8 mouse cellular contexts compared by ENCODE assay signal in genomic region chr9:120140652-120141051, GRCm38 (mm10). TPM values are rescaled to one million over a fixed set of nuclear protein-coding genes. Genes with fewer than 3 reads are reported as not detected.
DNase-seq lines count a peak whose midpoint lies in the region; ATAC-seq and TF ChIP-seq lines count a peak whose summit lies in the region.

No protein-coding gene starts in this region.

- H3K27me3 ChIP-seq in kidney, adult 2 months (replicated peaks; ENCODE audit: control insufficient read depth, insufficient read depth, low read length) = no peaks in the 10 kb centered on the region
- H3K27me3 ChIP-seq in limb, embryonic 10.5 days (ENCODE audit: low read depth, poor library complexity, severe bottlenecking) = no peaks in the 10 kb centered on the region
- H3K27me3 ChIP-seq in midbrain, embryonic 14.5 days (ENCODE audit: control insufficient read depth, insufficient read depth, low read length) = no peaks in the 10 kb centered on the region

- no peak for ATAC-seq in midbrain, embryonic 14.5 days (ENCODE audit: low FRiP score, low TSS enrichment)

- H3K27ac ChIP-seq in kidney, adult 2 months (ENCODE audit: insufficient read depth, low read depth, low read length) = no peak overlapping the region
- no peak overlapping the region for H3K27ac ChIP-seq in limb, embryonic 10.5 days
- no peak overlapping the region for H3K27ac ChIP-seq in midbrain, embryonic 14.5 days (replicated peaks; ENCODE audit: low read depth, low read length)

- no peaks in the 10 kb centered on the region for H3K9me3 ChIP-seq in limb, embryonic 10.5 days (replicated peaks)
- H3K9me3 ChIP-seq in midbrain, embryonic 14.5 days (ENCODE audit: control insufficient read depth, low read length) = no peaks in the 10 kb centered on the region

- intact Hi-C loops in gastrocnemius, postnatal 36 days (cut with DNase I) = no loop called here

- no peak overlapping the region for H3K4me2 ChIP-seq in midbrain, embryonic 14.5 days (ENCODE audit: low read length)

- peak; percentile 59 to 64 for DNase-seq in urinary bladder, adult 18-20 months (ENCODE audit: low spot score in 2 of 2)
- no peak for DNase-seq in urinary bladder, postnatal 10 days (ENCODE audit: low spot score)
- DNase-seq in embryo, embryonic 10 days (ENCODE audit: low spot score) = peak; percentile 90
- peak; percentile 44 to 66 for DNase-seq in gastrocnemius, postnatal 36 days
- DNase-seq in kidney, adult 2 months = peak; percentile 75
- DNase-seq in limb, embryonic 10.5 days (ENCODE audit: low spot score) = peak; percentile 84
- peak; percentile 95 for DNase-seq in midbrain, embryonic 14.5 days
- DNase-seq in spleen, postnatal 10 days (ENCODE audit: low spot score in 2 of 2) = peak; percentile 51 to 84

- no peak overlapping the region for H3K4me3 ChIP-seq in kidney, adult 2 months (ENCODE audit: insufficient read depth, low read depth, low read length)
- H3K4me3 ChIP-seq in limb, embryonic 10.5 days = no peak overlapping the region
- no peak overlapping the region for H3K4me3 ChIP-seq in midbrain, embryonic 14.5 days (replicated peaks; ENCODE audit: low read depth, low read length)

- H3K4me1 ChIP-seq in kidney, adult 2 months (ENCODE audit: control insufficient read depth, insufficient read depth, low read length) = no peaks in the 10 kb centered on the region
- H3K4me1 ChIP-seq in limb, embryonic 10.5 days = no peaks in the 10 kb centered on the region
- H3K4me1 ChIP-seq in midbrain, embryonic 14.5 days (ENCODE audit: control insufficient read depth, insufficient read depth, low read length) = no peaks in the 10 kb centered on the region

- H3K9ac ChIP-seq in midbrain, embryonic 14.5 days (replicated peaks; ENCODE audit: low read length) = no peak overlapping the region

- no peak for TF ChIP-seq POLR2A in kidney, adult 2 months (IDR thresholded peaks at IDR 0.05; ENCODE audit: low read depth, low read length)

- TF ChIP-seq CTCF in kidney, adult 2 months (conservative IDR thresholded peaks at IDR 0.05; ENCODE audit: insufficient read depth, insufficient read length, low read depth, low read length) = peak; percentile 90

- 4% methylated on average over 4 of the region's 4 CpGs for WGBS in kidney, adult 2 months
- WGBS in limb, embryonic 10.5 days = 13% methylated on average over 4 of the region's 4 CpGs
- WGBS in midbrain, embryonic 14.5 days = 18% methylated on average over 4 of the region's 4 CpGs

- H3K36me3 ChIP-seq in kidney, adult 2 months (ENCODE audit: control insufficient read depth, insufficient read depth, low read length) = no peaks in the 10 kb centered on the region
- no peaks in the 10 kb centered on the region for H3K36me3 ChIP-seq in limb, embryonic 10.5 days
- no peaks in the 10 kb centered on the region for H3K36me3 ChIP-seq in midbrain, embryonic 14.5 days (ENCODE audit: control insufficient read depth, insufficient read depth, low read length)

RNA-seq across cellular contexts. Expression of gene Mobp, which starts 8.9 kb away (rescaled TPM):
- not detected for total RNA-seq in gastrocnemius, postnatal 36 days (2021)
- not detected in 2 replicates for polyA plus RNA-seq in kidney, adult 2 months (2012; rRNA removed)
- polyA plus RNA-seq in limb, embryonic 10.5 days (2016; fragmentation: Nextera tagmentation; extraction: Ambion mirVana) = not detected in 2 replicates
- polyA plus RNA-seq in midbrain, embryonic 14.5 days (2014; fragmentation: Nextera tagmentation; extraction: Ambion mirVana) = not detected in 2 replicates

RNA-seq across cellular contexts. Expression of gene Rpsa, which starts 13.2 kb away (rescaled TPM):
- 100 to 1,000 TPM; 366 to 400 TPM for total RNA-seq in gastrocnemius, postnatal 36 days (2021)
- polyA plus RNA-seq in kidney, adult 2 months (2012; rRNA removed) = 1,195 and 1,310 TPM in 2 replicates
- polyA plus RNA-seq in limb, embryonic 10.5 days (2016; fragmentation: Nextera tagmentation; extraction: Ambion mirVana) = 1,497 and 1,677 TPM in 2 replicates
- polyA plus RNA-seq in midbrain, embryonic 14.5 days (2014; fragmentation: Nextera tagmentation; extraction: Ambion mirVana) = 1,176 and 1,335 TPM in 2 replicates

RNA-seq across cellular contexts. Expression of gene Slc25a38, which starts 30.5 kb away (rescaled TPM):
- 1 to 10 TPM; 7.8 to 9.2 TPM for total RNA-seq in gastrocnemius, postnatal 36 days (2021)
- 49.6 and 52.0 TPM in 2 replicates for polyA plus RNA-seq in kidney, adult 2 months (2012; rRNA removed)
- polyA plus RNA-seq in limb, embryonic 10.5 days (2016; fragmentation: Nextera tagmentation; extraction: Ambion mirVana) = 46.7 and 47.0 TPM in 2 replicates
- polyA plus RNA-seq in midbrain, embryonic 14.5 days (2014; fragmentation: Nextera tagmentation; extraction: Ambion mirVana) = 36.8 and 43.2 TPM in 2 replicates

RNA-seq across cellular contexts. Expression of gene Ccr8, which starts 48.7 kb away (rescaled TPM):
- total RNA-seq in gastrocnemius, postnatal 36 days (2021) = not detected
- polyA plus RNA-seq in kidney, adult 2 months (2012; rRNA removed) = 0.10 and 0.33 TPM in 2 replicates
- polyA plus RNA-seq in limb, embryonic 10.5 days (2016; fragmentation: Nextera tagmentation; extraction: Ambion mirVana) = not detected in 2 replicates
- not detected in 2 replicates for polyA plus RNA-seq in midbrain, embryonic 14.5 days (2014; fragmentation: Nextera tagmentation; extraction: Ambion mirVana)
